Mouse (Mus musculus) ES-Bruce4 (cell line): ENCODE measurements around the gene Shcbp1l. TPM values are rescaled to one million over a fixed set of nuclear protein-coding genes. Genes with fewer than 3 reads are reported as not detected.
A peak's percentile ranks its signal among the peaks of the same experiment; 100 is the strongest.

Experiments
- H3K27ac ChIP-seq: 2 replicates; pipeline ENCODE4 v1.5.1; 2012; ENCODE audit warnings: low read length, inconsistent platforms; ENCODE audit not compliant: insufficient read depth
- H3K27me3 ChIP-seq: 2 replicates; pipeline ENCODE4 v1.6.1; 2012; ENCODE audit warnings: mild to moderate bottlenecking, low read length, inconsistent platforms; ENCODE audit not compliant: control insufficient read depth, poor library complexity, insufficient read depth, severe bottlenecking
- H3K36me3 ChIP-seq: 2 replicates; pipeline ENCODE4 v1.6.1; 2012; ENCODE audit warnings: inconsistent platforms, mild to moderate bottlenecking, low read length, moderate library complexity; ENCODE audit not compliant: control insufficient read depth, poor library complexity, insufficient read depth, severe bottlenecking
- H3K4me1 ChIP-seq: one replicate; pipeline ENCODE4 v1.8.1; 2011; ENCODE audit warnings: low read length; ENCODE audit not compliant: control insufficient read depth, insufficient read depth
- H3K4me3 ChIP-seq: 2 replicates; pipeline ENCODE4 v1.5.1; 2011; ENCODE audit warnings: low read depth, mild to moderate bottlenecking, low read length
- H3K9ac ChIP-seq: 2 replicates; pipeline ENCODE4 v1.6.1; 2012; ENCODE audit warnings: low read depth, mild to moderate bottlenecking, inconsistent platforms; ENCODE audit not compliant: poor library complexity, severe bottlenecking
- H3K9me3 ChIP-seq: replicated peaks from 2 replicates; pipeline ENCODE4 v1.6.1; 2012; ENCODE audit warnings: mild to moderate bottlenecking, low read length, inconsistent platforms; ENCODE audit not compliant: control insufficient read depth, poor library complexity, insufficient read depth, severe bottlenecking
- CTCF ChIP-seq: IDR thresholded peaks from one replicate; pipeline ENCODE4 v1.8.1; 2011; ENCODE audit warnings: low read depth, low read length
- EP300 ChIP-seq: IDR thresholded peaks from 2 replicates; pipeline ENCODE4 v1.6.1; 2011; ENCODE audit warnings: low read depth, low read length; ENCODE audit not compliant: insufficient read depth
- POLR2A ChIP-seq: IDR thresholded peaks from one replicate; pipeline ENCODE4 v1.8.1; 2011; ENCODE audit warnings: low read length; ENCODE audit not compliant: insufficient read depth
- polyA plus RNA-seq: library from polyadenylated mRNA; stranded (reverse); fragments of >200 nt; gene quantifications from 2 replicates; pipeline ENCODE4 v1.2.4, GENCODE M21; 2011; ENCODE audit warnings: low read depth; ENCODE audit not compliant: missing spikeins, insufficient read depth, insufficient read length

Shcbp1l gene
- polyA plus RNA-seq, 1 experiment: 2.7 TPM

DNA sequence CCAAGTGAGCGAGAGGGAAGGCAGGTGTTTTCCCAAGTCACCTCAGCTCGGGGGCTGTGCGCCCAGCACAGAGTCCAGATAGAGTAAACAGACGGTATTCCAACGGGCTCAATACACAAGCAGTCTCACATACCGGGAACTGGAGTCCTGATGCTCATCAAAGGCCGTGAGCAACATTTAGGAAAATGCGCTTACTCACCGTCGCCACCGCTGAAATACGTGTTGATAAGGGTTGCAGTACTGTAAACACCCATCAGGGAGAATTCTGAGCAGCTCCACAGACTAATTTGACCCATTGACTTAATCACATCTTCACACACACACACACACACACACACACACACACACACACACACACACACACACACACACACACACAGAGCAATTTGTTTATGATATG lies 691 bp upstream of the Shcbp1l start:
- peak overlapping the region; percentile 10; the same call in 1 of the 2 replicates for H3K27ac ChIP-seq
- H3K4me1 ChIP-seq: no peaks in the 10 kb centered on the region
- H3K9me3 ChIP-seq: no peaks in the 10 kb centered on the region
- peak overlapping the region; percentile 47 for H3K4me3 ChIP-seq
- TF ChIP-seq POLR2A: no peak
- TF ChIP-seq CTCF: no peak
- TF ChIP-seq EP300: no peak
- H3K27me3 ChIP-seq: peaks cover 3% of the 10 kb centered on the region; the same call in 1 of the 2 replicates
- H3K36me3 ChIP-seq: no peaks in the 10 kb centered on the region
- 0 out of 2 replicates have a peak overlapping the region, but pooled peaks have one; percentile 44 for H3K9ac ChIP-seq

- no peaks in the 10 kb centered on the region for H3K4me1 ChIP-seq
- H3K27me3 ChIP-seq: no peaks in the 10 kb centered on the region
Measured at GRCm38 (mm10) chr1:153431158-153431557, 6.2 kb downstream of the Shcbp1l start.

GRCm38 (mm10) chr1:153431701-153432100 lies 6.7 kb downstream of the Shcbp1l start:
- Histone ChIP-seq H3K36me3 (no peaks in the 10 kb centered on the region), H3K4me1 (no peaks in the 10 kb centered on the region), H3K9ac (no peak overlapping the region), H3K9me3 (no peaks in the 10 kb centered on the region), H3K27me3 (no peaks in the 10 kb centered on the region), H3K27ac (no peak overlapping the region), H3K4me3 (no peak overlapping the region)
- TF ChIP-seq EP300 (no peak), POLR2A (no peak)

More at GRCm38 (mm10) chr1:153431158-153431557, 6.2 kb downstream of the Shcbp1l start:
- H3K9ac ChIP-seq: no peak overlapping the region
- H3K9me3 ChIP-seq: no peaks in the 10 kb centered on the region
- no peak overlapping the region for H3K27ac ChIP-seq
- TF ChIP-seq CTCF (no peak), POLR2A (no peak), EP300 (no peak)
- no peaks in the 10 kb centered on the region for H3K36me3 ChIP-seq
- no peak overlapping the region for H3K4me3 ChIP-seq

- Histone ChIP-seq H3K36me3 (no peaks in the 10 kb centered on the region), H3K4me1 (no peaks in the 10 kb centered on the region), H3K9ac (no peak overlapping the region), H3K9me3 (no peaks in the 10 kb centered on the region), H3K4me3 (no peak overlapping the region), H3K27ac (no peak overlapping the region), H3K27me3 (no peaks in the 10 kb centered on the region)
- TF ChIP-seq POLR2A (no peak), CTCF (no peak), EP300 (no peak)
Measured at GRCm38 (mm10) chr1:153432329-153432728, 7.4 kb downstream of the Shcbp1l start.

DNA sequence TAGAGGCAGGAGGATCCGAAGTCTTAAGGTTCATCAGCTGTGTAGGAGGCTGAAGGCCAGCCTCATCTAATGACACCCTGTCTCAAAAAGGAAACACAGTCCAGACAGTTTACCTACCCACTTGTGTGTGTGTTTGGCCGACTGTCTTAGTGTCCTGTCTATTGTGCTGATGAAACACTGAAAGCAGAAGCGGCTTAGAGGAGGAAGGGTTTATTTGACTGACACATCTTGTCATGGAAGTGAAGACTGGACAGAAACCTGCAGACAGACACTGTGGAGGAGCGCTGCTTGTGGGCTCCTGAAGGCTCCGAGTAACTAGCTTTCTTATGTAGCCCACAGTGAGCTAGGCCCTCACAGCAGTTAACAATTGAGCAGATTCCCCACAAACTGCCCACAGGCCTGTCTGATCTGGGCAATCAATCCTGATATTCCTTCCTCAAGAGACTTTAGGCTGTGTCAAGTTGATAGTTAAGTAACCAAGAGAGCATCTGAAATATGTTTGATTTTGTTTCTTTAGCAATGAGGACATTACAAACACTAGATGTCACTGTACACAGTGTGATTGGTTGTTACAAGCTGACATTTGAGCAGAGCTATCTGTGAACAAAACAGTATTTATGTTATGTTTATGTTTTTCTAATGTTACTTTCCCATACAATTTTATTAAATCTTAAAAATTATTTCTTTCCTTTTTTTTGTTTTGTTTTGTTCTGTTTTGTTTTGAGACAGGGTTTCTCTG lies 9.1 kb downstream of the Shcbp1l start:
- Histone ChIP-seq H3K36me3 (no peaks in the 10 kb centered on the region), H3K27ac (no peak overlapping the region), H3K4me3 (no peak overlapping the region), H3K27me3 (no peaks in the 10 kb centered on the region; the same call in 1 of the 2 replicates), H3K9ac (no peak overlapping the region), H3K9me3 (no peaks in the 10 kb centered on the region), H3K4me1 (no peaks in the 10 kb centered on the region)
- TF ChIP-seq EP300 (no peak), POLR2A (no peak), CTCF (no peak)

DNA sequence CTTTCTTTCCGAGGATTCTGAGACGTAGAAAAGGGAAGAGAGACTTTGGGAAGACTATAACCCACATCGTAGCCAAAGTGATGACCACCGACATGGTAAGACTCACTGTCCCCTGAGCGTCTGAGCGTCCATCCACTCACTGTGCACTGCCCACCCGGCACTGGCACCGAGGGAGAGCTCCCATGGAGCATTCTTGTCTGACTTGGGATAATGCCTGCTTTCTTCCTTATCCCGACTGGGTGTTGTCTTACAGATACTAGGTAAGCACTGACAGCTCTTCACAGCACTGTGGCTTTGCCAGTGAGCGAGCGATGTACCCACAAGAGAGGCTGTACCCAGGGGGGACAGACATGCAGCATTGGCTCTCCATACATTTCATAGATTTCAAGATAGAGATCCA lies 12.6 kb downstream of the Shcbp1l start:
- Histone ChIP-seq H3K9ac (no peak overlapping the region), H3K27ac (no peak overlapping the region), H3K4me1 (no peaks in the 10 kb centered on the region), H3K4me3 (no peak overlapping the region), H3K27me3 (no peaks in the 10 kb centered on the region; the same call in 1 of the 2 replicates), H3K36me3 (no peaks in the 10 kb centered on the region), H3K9me3 (no peaks in the 10 kb centered on the region)
- TF ChIP-seq CTCF (no peak), POLR2A (no peak), EP300 (no peak)
